In genomic region chr5:139871526-139871925, GRCm38 (mm10) we compare ENCODE assay signal across 32 mouse cellular contexts. TPM values are rescaled to one million over a fixed set of nuclear protein-coding genes. Genes with fewer than 3 reads are reported as not detected.
A peak's percentile ranks its signal among the peaks of the same experiment; 100 is the strongest.
DNase-seq lines count a peak whose midpoint lies in the region; ATAC-seq and TF ChIP-seq lines count a peak whose summit lies in the region.
"Had no signal": no experiment of that assay in that cellular context is flagged by ENCODE, and none has a peak within 500 bp of the region (broad histone marks: within the 10 kb centered on the region; RNA-seq: fewer than 3 reads in every experiment).

No protein-coding gene starts in this region.

- no peak overlapping the region for H3K4me3 ChIP-seq in liver, adult 2 months (ENCODE audit: insufficient read depth, low read depth, low read length)
- no peak overlapping the region for H3K4me3 ChIP-seq in liver, postnatal 0 days (ENCODE audit: low read depth, low read length)
- no peak overlapping the region for H3K4me3 ChIP-seq in lung, adult 2 months (replicated peaks; ENCODE audit: extremely low read depth, low read depth, low read length)
- no peak overlapping the region for H3K4me3 ChIP-seq in midbrain, embryonic 11.5 days (ENCODE audit: low read depth, low read length)
- no peak overlapping the region for H3K4me3 ChIP-seq in midbrain, embryonic 10.5 days
- H3K4me3 ChIP-seq: embryonic facial prominence, embryonic 13.5 days; embryonic facial prominence, embryonic 15.5 days; erythroblast, embryonic 14.5 days; forebrain, embryonic 10.5 days; forebrain, embryonic 12.5 days had no signal

- 47% methylated on average over 1 of the region's 1 CpGs for WGBS in liver, adult 2 months
- WGBS in liver, postnatal 0 days (ENCODE audit: insufficient replicate concordance): 65% methylated on average over 1 of the region's 1 CpGs
- whole genome bisulfite sequencing in lung, adult 2 months: 57% methylated on average over 1 of the region's 1 CpGs
- WGBS in midbrain, embryonic 11.5 days: 92% methylated on average over 1 of the region's 1 CpGs
- 79% methylated on average over 1 of the region's 1 CpGs for WGBS in midbrain, embryonic 10.5 days

- DNase-seq in liver, adult 2 months (ENCODE audit: extremely low read depth, low read depth, low spot score): peak; percentile 59
- DNase-seq in liver, postnatal 0 days: no peak
- peak; percentile 13 for DNase-seq in lung, adult 2 months
- DNase-seq in lung, postnatal 4 days: no peak
- peak; percentile 74 for DNase-seq in midbrain, embryonic 11.5 days (ENCODE audit: low spot score, missing footprints)
- DNase-seq in midbrain, embryonic 10.5 days (ENCODE audit: low spot score): no peak
- DNase-seq in adrenal gland, adult 8-10 months: no peak
- DNase-seq: adrenal gland, postnatal 10 days; adrenal gland, postnatal 25 days; cerebellum, adult 11 months; cerebellum, adult 18-20 months; cerebellum, adult 8-10 months; cerebellum, adult 9-11 months; cerebellum, postnatal 14 days; cerebellum, postnatal 36 days; embryo, embryonic 11 days had no signal

- TF ChIP-seq EP300 in liver, postnatal 0 days (IDR thresholded peaks at IDR 0.05; ENCODE audit: low read depth): no peak

- no peak overlapping the region for H3K4me2 ChIP-seq in liver, postnatal 0 days (ENCODE audit: low read depth, low read length)
- H3K4me2 ChIP-seq in midbrain, embryonic 11.5 days: no peak overlapping the region
- H3K4me2 ChIP-seq: embryonic facial prominence, embryonic 13.5 days; embryonic facial prominence, embryonic 15.5 days; forebrain, embryonic 12.5 days had no signal

- H3K4me1 ChIP-seq in liver, adult 2 months (ENCODE audit: control insufficient read depth, insufficient read depth, low read length): peaks cover 4% of the 10 kb centered on the region; the same call in 1 of the 2 replicates
- no peaks in the 10 kb centered on the region for H3K4me1 ChIP-seq in liver, postnatal 0 days (ENCODE audit: insufficient read depth)
- no peaks in the 10 kb centered on the region for H3K4me1 ChIP-seq in lung, adult 2 months (ENCODE audit: control insufficient read depth, insufficient read depth, low read length)
- no peaks in the 10 kb centered on the region for H3K4me1 ChIP-seq in midbrain, embryonic 11.5 days (ENCODE audit: control insufficient read depth, insufficient read depth, low read length)
- peaks cover 17% of the 10 kb centered on the region for H3K4me1 ChIP-seq in midbrain, embryonic 10.5 days
- H3K4me1 ChIP-seq: embryonic facial prominence, embryonic 15.5 days had no signal

- no peak for ATAC-seq in liver, postnatal 0 days
- no peak for ATAC-seq in midbrain, embryonic 11.5 days (ENCODE audit: low FRiP score)
- ATAC-seq: activated CD4-positive, CD25-positive, alpha-beta regulatory T cell, adult 4 months; CD4-positive, CD25-positive, alpha-beta regulatory T cell, adult 4 months; forebrain, embryonic 14.5 days; Patski had no signal

- no peaks in the 10 kb centered on the region for H3K79me2 ChIP-seq in liver, adult 2 months (ENCODE audit: control insufficient read depth, insufficient read depth, low read length)

- no peaks in the 10 kb centered on the region for H3K27me3 ChIP-seq in liver, adult 2 months (ENCODE audit: control insufficient read depth, insufficient read depth, low read length)
- no peaks in the 10 kb centered on the region for H3K27me3 ChIP-seq in liver, postnatal 0 days (ENCODE audit: insufficient read depth, low read length)
- H3K27me3 ChIP-seq in midbrain, embryonic 11.5 days (ENCODE audit: control insufficient read depth, insufficient read depth, low read length): no peaks in the 10 kb centered on the region
- H3K27me3 ChIP-seq in midbrain, embryonic 10.5 days (ENCODE audit: low read depth, poor library complexity, severe bottlenecking): no peaks in the 10 kb centered on the region
- H3K27me3 ChIP-seq: embryonic facial prominence, embryonic 13.5 days; embryonic facial prominence, embryonic 15.5 days; Patski had no signal

- no peaks in the 10 kb centered on the region for H3K9me3 ChIP-seq in liver, postnatal 0 days (ENCODE audit: low read length)
- no peaks in the 10 kb centered on the region for H3K9me3 ChIP-seq in midbrain, embryonic 11.5 days (ENCODE audit: control insufficient read depth, low read length)
- H3K9me3 ChIP-seq in midbrain, embryonic 10.5 days (replicated peaks): no peaks in the 10 kb centered on the region
- H3K9me3 ChIP-seq: embryonic facial prominence, embryonic 13.5 days; embryonic facial prominence, embryonic 15.5 days; forebrain, embryonic 10.5 days; forebrain, embryonic 12.5 days; G1E had no signal

- no peak overlapping the region for H3K27ac ChIP-seq in liver, adult 2 months (replicated peaks; ENCODE audit: insufficient read depth, low read depth, low read length)
- no peak overlapping the region for H3K27ac ChIP-seq in liver, postnatal 0 days (ENCODE audit: low read depth)
- no peak overlapping the region for H3K27ac ChIP-seq in midbrain, embryonic 11.5 days (ENCODE audit: low read depth, low read length)
- H3K27ac ChIP-seq in midbrain, embryonic 10.5 days (replicated peaks): no peak overlapping the region
- H3K27ac ChIP-seq: embryonic facial prominence, embryonic 13.5 days; embryonic facial prominence, embryonic 15.5 days; forebrain, embryonic 10.5 days; forebrain, embryonic 12.5 days had no signal

- no peak overlapping the region for H3K9ac ChIP-seq in liver, adult 2 months (ENCODE audit: low read depth, low read length)
- no peak overlapping the region for H3K9ac ChIP-seq in liver, postnatal 0 days (replicated peaks)
- H3K9ac ChIP-seq in midbrain, embryonic 11.5 days (ENCODE audit: low read length): no peak overlapping the region
- H3K9ac ChIP-seq: embryonic facial prominence, embryonic 13.5 days; embryonic facial prominence, embryonic 15.5 days; forebrain, embryonic 12.5 days had no signal

- no peaks in the 10 kb centered on the region for H3K36me3 ChIP-seq in liver, adult 2 months (ENCODE audit: control insufficient read depth, insufficient read depth, low read length)
- no peaks in the 10 kb centered on the region for H3K36me3 ChIP-seq in liver, postnatal 0 days (replicated peaks; ENCODE audit: insufficient read depth, low read length)
- no peaks in the 10 kb centered on the region for H3K36me3 ChIP-seq in midbrain, embryonic 11.5 days (ENCODE audit: control insufficient read depth, insufficient read depth, low read length)
- H3K36me3 ChIP-seq in midbrain, embryonic 10.5 days: no peaks in the 10 kb centered on the region
- H3K36me3 ChIP-seq: embryonic facial prominence, embryonic 13.5 days; embryonic facial prominence, embryonic 15.5 days; forebrain, embryonic 10.5 days; forebrain, embryonic 12.5 days; G1E had no signal

- TF ChIP-seq CTCF in liver, adult 2 months (IDR thresholded peaks at IDR 0.05; ENCODE audit: low read depth, low read length): no peak
- TF ChIP-seq CTCF in liver, postnatal 0 days (IDR thresholded peaks at IDR 0.05; ENCODE audit: low read depth): no peak
- no peak for TF ChIP-seq CTCF in lung, adult 2 months (IDR thresholded peaks at IDR 0.05; ENCODE audit: insufficient read depth, low read length)

- no peak for TF ChIP-seq POLR2A in liver, adult 2 months (IDR thresholded peaks at IDR 0.05; ENCODE audit: extremely low read depth, insufficient read depth, low read length)
- no peak for TF ChIP-seq POLR2A in lung, adult 2 months (IDR thresholded peaks at IDR 0.05; ENCODE audit: borderline replicate concordance, extremely low read depth, low read depth, low read length)

RNA-seq across cellular contexts. Expression of gene Elfn1, which starts 36.2 kb away (rescaled TPM):
- not detected in 2 replicates for total RNA-seq in liver, adult 2 months (2014; rRNA removed)
- 0.02 and 0.13 TPM in 2 replicates for polyA plus RNA-seq in liver, adult 2 months (2012; rRNA removed)
- not detected in 2 replicates for polyA plus RNA-seq in liver, postnatal 0 days (2015; fragmentation: Nextera tagmentation; extraction: Ambion mirVana)
- polyA plus RNA-seq in lung, adult 2 months (2012; rRNA removed): 22.5 and 27.8 TPM in 2 replicates
- 0.77 and 1.0 TPM in 2 replicates for polyA plus RNA-seq in midbrain, embryonic 11.5 days (2014; fragmentation: Nextera tagmentation; extraction: Ambion mirVana)
- polyA plus RNA-seq in midbrain, embryonic 10.5 days (2016; fragmentation: Nextera tagmentation; extraction: Ambion mirVana): 0.14 and 0.48 TPM in 2 replicates
- total RNA-seq in adrenal gland, adult 8-10 months (2022): 10 to 100 TPM in 1 of 4 experiments, 1 to 10 TPM in 1, under 1 TPM in 2; 0.32 to 49.6 (median 5.4) TPM
- total RNA-seq: common myeloid progenitor, adult 5-6 weeks had no signal
- polyA plus RNA-seq: activated CD4-positive, CD25-positive, alpha-beta regulatory T cell, adult 4 months; CD4-positive, CD25-positive, alpha-beta regulatory T cell, adult 4 months; erythroblast, embryonic 14.5 days; G1E had no signal

RNA-seq across cellular contexts. Expression of gene Psmg3, which starts 44.8 kb away (rescaled TPM):
- total RNA-seq in liver, adult 2 months (2014; rRNA removed): 11.1 and 12.7 TPM in 2 replicates
- 28.5 and 28.8 TPM in 2 replicates for polyA plus RNA-seq in liver, adult 2 months (2012; rRNA removed)
- polyA plus RNA-seq in liver, postnatal 0 days (2015; fragmentation: Nextera tagmentation; extraction: Ambion mirVana): 28.8 and 29.1 TPM in 2 replicates
- 23.6 and 24.4 TPM in 2 replicates for polyA plus RNA-seq in lung, adult 2 months (2012; rRNA removed)
- 72.2 and 81.2 TPM in 2 replicates for polyA plus RNA-seq in midbrain, embryonic 11.5 days (2014; fragmentation: Nextera tagmentation; extraction: Ambion mirVana)
- 100 and 102 TPM in 2 replicates for polyA plus RNA-seq in midbrain, embryonic 10.5 days (2016; fragmentation: Nextera tagmentation; extraction: Ambion mirVana)
- 10 to 100 TPM; 21.2 to 26.6 (median 23.3) TPM for total RNA-seq in adrenal gland, adult 8-10 months (2022)

RNA-seq across cellular contexts. Expression of gene Gm26938, which starts 45.3 kb away (rescaled TPM):
- not detected in 2 replicates for total RNA-seq in liver, adult 2 months (2014; rRNA removed)
- polyA plus RNA-seq in liver, adult 2 months (2012; rRNA removed): not detected in 2 replicates
- polyA plus RNA-seq in liver, postnatal 0 days (2015; fragmentation: Nextera tagmentation; extraction: Ambion mirVana): not detected in 2 replicates
- not detected in 2 replicates for polyA plus RNA-seq in lung, adult 2 months (2012; rRNA removed)
- polyA plus RNA-seq in midbrain, embryonic 11.5 days (2014; fragmentation: Nextera tagmentation; extraction: Ambion mirVana): not detected in 2 replicates
- not detected in 2 replicates for polyA plus RNA-seq in midbrain, embryonic 10.5 days (2016; fragmentation: Nextera tagmentation; extraction: Ambion mirVana)
- total RNA-seq in adrenal gland, adult 8-10 months (2022): not detected
- total RNA-seq: adrenal gland, adult 18-20 months; adrenal gland, postnatal 10 days; adrenal gland, postnatal 25 days; adrenal gland, postnatal 4 days; CH12.LX; common myeloid progenitor, adult 5-6 weeks; G1E had no signal
- polyA plus RNA-seq: activated CD4-positive, CD25-positive, alpha-beta regulatory T cell, adult 4 months; brain, embryonic 14.5 days; CD4-positive, CD25-positive, alpha-beta regulatory T cell, adult 4 months; embryonic facial prominence, embryonic 11.5 days; embryonic facial prominence, embryonic 15.5 days; erythroblast, embryonic 14.5 days; forebrain, embryonic 12.5 days; forebrain, embryonic 14.5 days; G1E; Patski had no signal

RNA-seq across cellular contexts. Expression of gene Tmem184a, which starts 51.8 kb away (rescaled TPM):
- 6.5 and 9.3 TPM in 2 replicates for total RNA-seq in liver, adult 2 months (2014; rRNA removed)
- polyA plus RNA-seq in liver, adult 2 months (2012; rRNA removed): 39.2 and 45.1 TPM in 2 replicates
- 3.0 and 3.2 TPM in 2 replicates for polyA plus RNA-seq in liver, postnatal 0 days (2015; fragmentation: Nextera tagmentation; extraction: Ambion mirVana)
- 53.9 and 61.2 TPM in 2 replicates for polyA plus RNA-seq in lung, adult 2 months (2012; rRNA removed)
- 0.60 and 0.86 TPM in 2 replicates for polyA plus RNA-seq in midbrain, embryonic 11.5 days (2014; fragmentation: Nextera tagmentation; extraction: Ambion mirVana)
- polyA plus RNA-seq in midbrain, embryonic 10.5 days (2016; fragmentation: Nextera tagmentation; extraction: Ambion mirVana): 0.84 and 1.2 TPM in 2 replicates
- total RNA-seq in adrenal gland, adult 8-10 months (2022): under 1 TPM; 0.07 to 0.67 (median 0.21) TPM
- total RNA-seq: adrenal gland, postnatal 25 days had no signal
- polyA plus RNA-seq: forebrain, embryonic 14.5 days; Patski had no signal

Comparison
In these comparisons a context has a peak if more than half of its experiments do, and no peak if none do; other contexts are left out.
1. DNase-seq: peak in liver, adult 2 months (single experiment), lung, adult 2 months (single experiment) and midbrain, embryonic 11.5 days (single experiment); none in liver, postnatal 0 days (single experiment), lung, postnatal 4 days (0 of 2), midbrain, embryonic 10.5 days (single experiment) and adrenal gland, adult 8-10 months (single experiment).
2. RNA of gene Elfn1, which starts 36.2 kb away (polyA plus RNA-seq): 22.5 to 27.8 TPM in lung, adult 2 months; 0.77 to 1.0 TPM in midbrain, embryonic 11.5 days, 0.14 to 0.48 TPM in midbrain, embryonic 10.5 days, 0.02 to 0.13 TPM in liver, adult 2 months and not detected in liver, postnatal 0 days; every median in the first group is over 10 times any median in the second.